Mouse (Mus musculus) forebrain, postnatal 0 days (tissue): Measurements from ENCODE around the gene Slc22a22. TPM values are rescaled to one million over a fixed set of nuclear protein-coding genes. Genes with fewer than 3 reads are reported as not detected.

Experiments
- ATAC-seq: fragments of 200-750 bp; cut with Nextera tagmentation; 2 replicates; pipeline ENCODE4 v1.8.0; 2017; ENCODE audit warnings: mild to moderate bottlenecking, moderate library complexity
- DNase-seq: peaks from one replicate; pipeline ENCODE4 v3.0.0-alpha.2; 2015
- H3K27ac ChIP-seq: fragments of 300-500 bp; sonication (generic); 2 replicates; pipeline ENCODE4 v1.5.1; 2014; ENCODE audit warnings: low read depth, mild to moderate bottlenecking, antibody characterized with exemption, low read length, moderate library complexity, mixed read lengths
- H3K27me3 ChIP-seq: fragments of 300-500 bp; sonication (generic); 2 replicates; pipeline ENCODE4 v1.6.1; 2014; ENCODE audit warnings: mild to moderate bottlenecking, low read length, mixed read lengths; ENCODE audit not compliant: insufficient read depth
- H3K36me3 ChIP-seq: fragments of 300-500 bp; sonication (generic); 2 replicates; pipeline ENCODE4 v1.6.1; 2014; ENCODE audit warnings: mild to moderate bottlenecking, moderate library complexity; ENCODE audit not compliant: insufficient read depth
- H3K4me1 ChIP-seq: fragments of 300-500 bp; sonication (generic); 2 replicates; pipeline ENCODE4 v1.6.1; 2014; ENCODE audit warnings: antibody characterized with exemption; ENCODE audit not compliant: insufficient read depth
- H3K4me2 ChIP-seq: fragments of 300-500 bp; sonication (generic); 2 replicates; pipeline ENCODE4 v1.6.1; 2014; ENCODE audit warnings: low read depth, mild to moderate bottlenecking, moderate library complexity
- H3K4me3 ChIP-seq: fragments of 300-500 bp; sonication (generic); 2 replicates; pipeline ENCODE4 v1.5.1; 2014; ENCODE audit warnings: low read depth, low read length, mixed read lengths
- H3K9ac ChIP-seq: fragments of 300-500 bp; sonication (generic); 2 replicates; pipeline ENCODE4 v1.6.1; 2014; ENCODE audit warnings: mild to moderate bottlenecking
- H3K9me3 ChIP-seq: fragments of 300-500 bp; sonication (generic); 2 replicates; pipeline ENCODE4 v1.6.1; 2016; ENCODE audit warnings: low read length
- CTCF ChIP-seq: sonication (generic); IDR thresholded peaks from 2 replicates; pipeline ENCODE4 v1.5.1; 2016; ENCODE audit warnings: antibody characterized with exemption, control low read depth, low read depth
- WGBS: fragments of 180-500 bp; shearing (Covaris S2); extraction: QIAGEN DNeasy Blood & Tissue Kit; methylation state at CpG from one replicate; pipeline ENCODE4 v1.1.7; 2014; 5-methylcytosine and 5-hydroxymethylcytosine counted together
- polyA plus RNA-seq: library from polyadenylated mRNA; unstranded; fragments of >200 nt; fragmentation: Nextera tagmentation; extraction: Ambion mirVana; gene quantifications from 2 replicates; pipeline ENCODE4 v1.2.1, GENCODE M21; 2015
- total RNA-seq: library from RNA; depleted of rRNA; stranded (reverse); fragments of >200 nt; gene quantifications from 2 replicates; pipeline ENCODE4 v1.2.3, GENCODE M21; 2014; rRNA removed

Slc22a22 gene
- total RNA-seq: 0.24 TPM in 1 of 2 replicates, not detected in the other
- not detected in 2 replicates for polyA plus RNA-seq

DNA sequence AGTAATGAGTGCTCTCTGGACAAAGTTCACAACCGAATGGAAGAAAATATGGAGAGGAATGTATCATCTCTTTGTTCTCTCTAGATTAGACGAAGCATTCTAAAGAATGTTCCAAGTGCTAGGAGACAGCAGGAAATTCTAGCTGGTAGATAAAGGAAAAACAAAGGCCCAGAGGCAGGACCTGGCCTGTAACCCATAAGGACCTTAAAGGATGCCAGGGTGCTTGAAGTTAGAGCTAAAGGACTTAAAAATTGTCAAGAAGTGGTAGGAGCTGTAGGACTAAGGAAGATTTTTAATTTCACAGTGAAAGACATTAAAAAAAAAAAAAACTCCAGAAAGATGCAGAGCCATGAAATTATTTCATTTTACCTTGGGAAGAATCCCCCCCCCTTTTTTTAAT, at the start of gene Slc22a22:
Gene Slc22a22, minus strand, starts transcription at position 101 of the 400 bp plus-strand sequence.
- Histone ChIP-seq H3K4me1 (no peaks in the 10 kb centered on the region), H3K9ac (no peak within 1 kb of the TSS), H3K4me2 (no peak within 1 kb of the TSS), H3K9me3 (0 out of 2 replicates have a peak, but pooled peaks cover 6% of the 10 kb centered on the region), H3K4me3 (no peak within 1 kb of the TSS), H3K36me3 (no peaks in the 10 kb centered on the region), H3K27ac (no peak within 1 kb of the TSS), H3K27me3 (no peaks in the 10 kb centered on the region)
- no peak for DNase-seq
- no peak for TF ChIP-seq CTCF
- WGBS: 74% methylated on average over 2 of the region's 2 CpGs
- ATAC-seq: no peak

GRCm38 (mm10) chr15:57523510-57524298, 46.3 kb upstream of the Slc22a22 start:
- no peak for TF ChIP-seq CTCF
- Histone ChIP-seq H3K27ac (no peak overlapping the region), H3K9me3 (no peaks in the 10 kb centered on the region), H3K27me3 (no peaks in the 10 kb centered on the region), H3K36me3 (no peaks in the 10 kb centered on the region), H3K4me3 (no peak overlapping the region), H3K4me2 (no peak overlapping the region), H3K4me1 (no peaks in the 10 kb centered on the region), H3K9ac (no peak overlapping the region)
- 46% methylated on average over 10 of the region's 10 CpGs for WGBS
- DNase-seq: no peak
- ATAC-seq: no peak; the same call in 1 of the 2 replicates

DNA sequence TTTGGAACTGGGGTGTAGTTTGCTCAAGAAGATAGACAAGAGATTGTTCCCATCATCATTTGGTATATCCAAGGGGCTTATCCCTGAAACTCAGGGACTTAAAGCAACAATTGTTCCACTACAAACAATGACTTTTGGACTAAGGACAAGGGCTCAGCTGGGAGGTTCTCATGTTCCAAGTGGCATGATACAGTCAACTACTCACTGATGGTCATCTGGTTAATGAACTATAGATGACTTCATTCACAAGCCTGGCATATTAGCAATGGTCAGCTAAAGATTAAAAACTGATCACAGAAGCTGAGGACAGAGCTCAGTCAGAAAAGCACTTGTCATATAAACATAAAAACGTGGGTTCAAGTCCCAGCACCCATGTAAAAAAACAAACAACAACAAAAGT, 44.7 kb upstream of the Slc22a22 start:
- ATAC-seq: no peak
- 52% methylated on average over 1 of the region's 1 CpGs for WGBS
- no peak for DNase-seq
- no peak for TF ChIP-seq CTCF
- no peaks in the 10 kb centered on the region for H3K27me3 ChIP-seq
- no peak overlapping the region for H3K27ac ChIP-seq
- no peaks in the 10 kb centered on the region for H3K36me3 ChIP-seq
- no peak overlapping the region for H3K4me3 ChIP-seq
- H3K9ac ChIP-seq: no peak overlapping the region
- no peak overlapping the region for H3K4me2 ChIP-seq
- no peaks in the 10 kb centered on the region for H3K9me3 ChIP-seq
- no peaks in the 10 kb centered on the region for H3K4me1 ChIP-seq

GRCm38 (mm10) chr15:57509185-57510172, 32.1 kb upstream of the Slc22a22 start:
- H3K4me2 ChIP-seq: no peak overlapping the region
- no peaks in the 10 kb centered on the region for H3K36me3 ChIP-seq
- no peak overlapping the region for H3K4me3 ChIP-seq
- no peak for TF ChIP-seq CTCF
- no peaks in the 10 kb centered on the region for H3K4me1 ChIP-seq
- no peak overlapping the region for H3K27ac ChIP-seq
- H3K9me3 ChIP-seq: no peaks in the 10 kb centered on the region
- H3K27me3 ChIP-seq: no peaks in the 10 kb centered on the region
- no peak for DNase-seq
- H3K9ac ChIP-seq: no peak overlapping the region
- 44% methylated on average over 21 of the region's 21 CpGs for WGBS
- no peak for ATAC-seq

DNA sequence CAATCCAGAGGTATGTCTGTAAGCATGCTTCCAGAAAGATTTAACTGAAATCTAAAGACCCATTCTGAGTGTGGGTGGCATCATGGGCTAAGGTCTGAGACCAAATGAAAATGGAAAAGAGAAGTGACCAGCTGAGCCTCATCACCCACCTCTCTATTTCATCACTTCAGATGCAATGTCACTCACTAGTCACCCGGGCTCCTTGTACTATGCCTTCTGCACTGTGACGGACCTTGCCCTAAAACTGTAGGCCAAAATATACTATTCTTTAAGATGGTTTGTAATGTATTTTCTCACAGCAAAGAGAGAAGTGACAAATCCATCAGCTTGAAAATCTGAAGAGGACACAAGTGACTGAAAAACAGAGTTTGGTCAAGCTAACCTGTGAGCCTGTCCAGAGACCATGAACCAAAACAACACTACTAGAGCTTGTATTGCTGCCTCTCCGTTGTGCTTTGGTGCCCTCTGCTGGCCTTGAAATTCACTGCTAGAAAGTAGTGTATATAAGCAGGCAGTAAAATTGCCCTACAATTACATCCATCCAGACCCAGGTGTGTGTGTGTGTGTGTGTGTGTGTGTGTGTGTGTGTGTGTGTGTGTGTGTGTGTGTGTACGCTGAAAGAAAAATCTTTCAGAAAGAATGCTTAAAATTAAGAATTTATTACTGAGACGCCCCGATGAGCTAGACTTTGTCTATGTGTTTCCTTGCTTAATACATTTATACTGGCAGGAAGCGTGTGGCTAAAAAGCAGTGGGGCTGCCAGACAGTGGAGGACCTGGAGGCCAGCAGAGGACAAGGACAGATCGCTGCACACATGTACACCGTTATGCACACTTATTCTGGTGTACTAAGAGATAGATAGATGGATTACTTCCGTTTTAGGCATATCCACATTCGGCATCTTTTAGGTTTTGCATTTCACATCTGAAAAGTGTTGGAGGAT, 31.1 kb upstream of the Slc22a22 start:
- Histone ChIP-seq H3K4me1 (no peaks in the 10 kb centered on the region), H3K9ac (no peak overlapping the region)
- TF ChIP-seq CTCF: peak; percentile 93

GRCm38 (mm10) chr15:57504126-57504705, 26.8 kb upstream of the Slc22a22 start:
- Histone ChIP-seq H3K4me2 (no peak overlapping the region), H3K9me3 (no peaks in the 10 kb centered on the region), H3K9ac (no peak overlapping the region), H3K36me3 (no peaks in the 10 kb centered on the region), H3K4me1 (no peaks in the 10 kb centered on the region), H3K27me3 (no peaks in the 10 kb centered on the region), H3K4me3 (no peak overlapping the region), H3K27ac (no peak overlapping the region)
- TF ChIP-seq CTCF: no peak
- WGBS: 56% methylated on average over 9 of the region's 9 CpGs
- no peak for ATAC-seq
- no peak for DNase-seq

More for the DNA sequence above, 31.1 kb upstream of the Slc22a22 start:
- H3K36me3 ChIP-seq: no peaks in the 10 kb centered on the region
- H3K27ac ChIP-seq: no peak overlapping the region
- no peak overlapping the region for H3K4me2 ChIP-seq
- 65% methylated on average over 11 of the region's 11 CpGs for WGBS
- no peaks in the 10 kb centered on the region for H3K27me3 ChIP-seq
- peak; percentile 86 for DNase-seq
- no peaks in the 10 kb centered on the region for H3K9me3 ChIP-seq
- no peak overlapping the region for H3K4me3 ChIP-seq
- peak; percentile 87 for ATAC-seq
